Mouse (Mus musculus) layer of hippocampus, adult 11-12 months (tissue): ENCODE measurements at regions not wholly inside any gene's neighbourhood (a gene's known extent, or its start where the extent isn't known, plus 50 kb on each side); places are given as distances from the start of the nearest gene placed in this dataset.

Experiments used
- DNase-seq: peaks from one replicate; pipeline ENCODE4 v3.0.0; 2022; ENCODE audit warnings: low spot score

DNA sequence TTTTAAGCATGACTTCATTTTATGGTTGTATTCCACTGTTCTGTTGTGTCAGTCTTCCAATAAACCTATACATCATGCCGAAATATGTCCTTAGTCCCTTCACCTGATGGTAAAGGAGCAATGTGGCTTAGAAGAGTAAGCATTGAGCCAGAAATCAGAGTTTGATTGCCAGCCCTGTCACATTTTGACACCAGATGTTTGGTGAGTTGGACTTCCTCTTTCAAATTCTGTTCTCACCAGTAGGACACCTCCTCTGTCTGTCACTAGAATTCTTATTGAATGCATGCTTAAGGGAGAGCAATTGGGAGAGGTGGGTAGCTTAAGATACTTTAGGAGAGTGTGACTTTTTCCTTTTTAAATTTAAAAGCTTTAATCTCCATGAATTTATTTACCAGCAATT lies 779.1 kb upstream of the Gm8797 start:
- DNase-seq, result no peak

DNA sequence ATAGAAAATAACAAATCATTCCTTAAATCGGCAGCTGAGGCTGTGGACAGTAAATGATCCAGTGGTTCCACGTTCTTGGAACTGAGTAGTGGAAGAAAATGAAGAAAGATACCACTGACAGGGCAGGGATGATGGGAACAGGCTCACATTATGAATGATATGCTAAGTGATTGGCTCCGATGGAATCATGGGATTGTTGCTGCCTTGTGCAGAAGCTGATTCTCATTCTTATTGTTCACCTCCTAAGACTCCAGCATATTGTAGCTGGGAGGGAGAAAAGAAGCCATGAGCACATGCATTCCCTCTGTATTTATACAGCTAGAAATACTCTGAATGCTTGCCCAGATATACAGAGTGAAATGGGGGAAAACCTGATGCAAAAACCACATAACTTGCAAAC lies 777.3 kb upstream of the Gm8797 start:
- DNase-seq, result no peak

- DNase-seq, result no peak
Measured at GRCm38 (mm10) chr3:4973764-4974163, 776.8 kb upstream of the Gm8797 start.

DNA sequence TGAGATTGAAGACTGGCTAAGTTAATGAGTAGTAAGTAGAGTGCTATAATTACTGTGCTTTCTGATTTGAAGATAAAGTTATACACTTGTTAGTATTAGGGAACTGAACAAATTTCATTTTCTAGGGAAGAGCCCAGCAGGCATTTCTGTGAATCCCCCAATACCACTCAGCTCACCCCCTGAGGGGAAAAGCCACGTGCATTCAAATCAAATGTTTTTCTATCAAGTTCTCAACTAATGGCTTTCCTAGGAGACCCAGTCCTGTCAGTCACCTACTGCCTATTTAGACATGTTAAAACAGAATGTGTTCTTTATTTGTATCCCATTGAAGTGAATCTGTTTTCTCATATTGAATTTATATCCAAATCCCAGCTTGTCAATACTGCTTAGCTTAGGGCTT lies 775.9 kb upstream of the Gm8797 start:
- no peak for DNase-seq

DNA sequence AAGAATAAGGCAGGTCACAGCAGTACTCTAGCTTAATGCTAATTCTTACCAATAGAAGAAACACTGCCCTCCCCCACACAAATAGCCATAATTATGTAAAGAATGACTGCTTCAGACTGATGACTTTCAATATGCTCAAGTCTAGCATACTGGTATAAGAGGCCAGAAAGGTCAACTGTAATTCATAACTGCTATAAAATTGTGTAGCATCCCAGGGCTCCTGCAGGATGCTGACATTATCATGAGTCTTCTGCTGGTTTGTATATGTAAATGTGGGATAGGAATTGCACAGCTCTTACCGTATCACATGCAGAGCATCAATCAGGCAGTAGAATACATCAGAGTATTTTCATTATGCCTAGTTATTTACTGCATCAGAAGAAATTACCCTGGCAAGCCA lies 774.3 kb upstream of the Gm8797 start:
- no peak for DNase-seq

DNA sequence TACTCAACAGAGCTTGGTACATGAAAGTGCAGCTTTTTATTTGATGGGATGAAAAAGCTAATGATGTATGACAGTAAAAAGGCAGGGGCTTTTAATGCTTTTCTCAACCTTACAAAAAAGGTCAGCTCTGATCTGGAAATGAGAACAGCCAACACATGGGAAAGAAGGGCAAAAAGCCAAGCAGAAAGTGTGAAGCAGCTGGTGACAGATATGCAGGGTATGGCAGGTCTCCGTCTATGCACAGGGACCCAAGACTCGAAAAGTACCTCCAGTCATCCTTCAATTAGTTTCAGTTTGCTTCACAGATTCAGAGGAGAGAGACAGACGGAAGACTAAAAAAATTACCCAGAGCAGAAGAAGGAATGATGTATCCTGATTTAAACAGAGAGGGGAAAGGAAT lies 732.9 kb upstream of the Gm8797 start:
- DNase-seq, result no peak
